Mouse (Mus musculus) lung, adult 10 weeks (tissue): ENCODE data around the gene Gm11361. TPM values are rescaled to one million over a fixed set of nuclear protein-coding genes. Genes with fewer than 3 reads are reported as not detected.

Source experiments
- polyA plus RNA-seq: library from polyadenylated mRNA; stranded (reverse); fragments of 350-450 nt; fragmentation: Illumina TruSeq; extraction: RNeasy Lipid Tissue Mini Kit (QIAGEN cat#74804); gene quantifications from one replicate; pipeline ENCODE4 v1.2.3, GENCODE M21; 2014; ENCODE audit warnings: low read depth, low replicate concordance; ENCODE audit not compliant: insufficient read depth

The Gm11361 gene
- polyA plus RNA-seq = 5.1 TPM

GRCm38 (mm10) chr13:28257228-28257627 is at the start of gene Gm11361:
Gene Gm11361, plus strand, starts transcription at chr13:28257528.

Other genes starting within 250 kb of the Gm11361 start
- not detected for gene Prl4a1, start 241.3 kb upstream of the Gm11361 start, polyA plus RNA-seq
- not detected for gene Prl5a1, start 115.0 kb upstream of the Gm11361 start, polyA plus RNA-seq